Mouse (Mus musculus) spleen, adult 18-20 months (tissue): ENCODE results near the gene Ramp1.

Experiments
- DNase-seq, 2 experiments: peaks; one replicate each; pipeline ENCODE4 v3.0.0; 2022; ENCODE audit warnings: mixed read lengths in 2 of 2

The Ramp1 gene

GRCm38 (mm10) chr1:91201122-91201521, 21.5 kb downstream of the Ramp1 start:
- DNase-seq = no peak

GRCm38 (mm10) chr1:91204221-91204765, 24.7 kb downstream of the Ramp1 start:
- no peak for DNase-seq

GRCm38 (mm10) chr1:91205651-91206050, 26.0 kb downstream of the Ramp1 start:
- DNase-seq = no peak

- DNase-seq = no peak
These were observed 26.7 kb downstream of the Ramp1 start for GRCm38 (mm10) chr1:91206336-91206735.

GRCm38 (mm10) chr1:91206873-91207272, 27.3 kb downstream of the Ramp1 start:
- DNase-seq = no peak

- no peak for DNase-seq
These were observed 27.9 kb downstream of the Ramp1 start for GRCm38 (mm10) chr1:91207334-91208074.

- DNase-seq = no peak
These were observed 29.7 kb downstream of the Ramp1 start for GRCm38 (mm10) chr1:91209343-91209742.

- no peak for DNase-seq
These were observed 30.2 kb downstream of the Ramp1 start for GRCm38 (mm10) chr1:91209785-91210184.

- peak in 1 of 2 experiments; percentile 57 for DNase-seq
These were observed 31.5 kb downstream of the Ramp1 start for GRCm38 (mm10) chr1:91211099-91211498.

- DNase-seq = no peak
These were observed 32.0 kb downstream of the Ramp1 start for GRCm38 (mm10) chr1:91211591-91212008.

GRCm38 (mm10) chr1:91215264-91215663, 35.6 kb downstream of the Ramp1 start:
- no peak for DNase-seq

- DNase-seq = no peak
These were observed 36.4 kb downstream of the Ramp1 start for GRCm38 (mm10) chr1:91215981-91216380.

GRCm38 (mm10) chr1:91216504-91217267, 37.1 kb downstream of the Ramp1 start:
- DNase-seq = peak; percentile 39 to 46

GRCm38 (mm10) chr1:91219641-91220321, 40.2 kb downstream of the Ramp1 start:
- DNase-seq = no peak

GRCm38 (mm10) chr1:91220322-91220672, 40.7 kb downstream of the Ramp1 start:
- DNase-seq = peak in 1 of 2 experiments; percentile 22

- DNase-seq = no peak
These were observed 46.9 kb downstream of the Ramp1 start for GRCm38 (mm10) chr1:91226562-91226961.

GRCm38 (mm10) chr1:91227381-91228054, 47.9 kb downstream of the Ramp1 start:
- DNase-seq = no peak

GRCm38 (mm10) chr1:91231142-91231541, 51.5 kb downstream of the Ramp1 start:
- no peak for DNase-seq

- no peak for DNase-seq
These were observed 52.3 kb downstream of the Ramp1 start for GRCm38 (mm10) chr1:91231896-91232295.

- DNase-seq = no peak
These were observed 55.8 kb downstream of the Ramp1 start for GRCm38 (mm10) chr1:91235395-91235794.

GRCm38 (mm10) chr1:91237676-91238075, 58.1 kb downstream of the Ramp1 start:
- no peak for DNase-seq

GRCm38 (mm10) chr1:91239112-91239511, 59.5 kb downstream of the Ramp1 start:
- DNase-seq = peak; percentile 48 to 70

GRCm38 (mm10) chr1:91239800-91240199, 60.2 kb downstream of the Ramp1 start:
- DNase-seq = no peak
